Mouse (Mus musculus) G1E (cell line): ENCODE measurements around the gene Olfr155.

Experiments
- CTCF ChIP-seq: IDR thresholded peaks from 2 replicates; pipeline ENCODE4 v1.5.1; 2012; ENCODE audit warnings: low read depth, low read length, inconsistent platforms, mixed read lengths
- GATA1 ChIP-seq: IDR thresholded peaks from 2 replicates; pipeline ENCODE4 v1.6.1; 2012; ENCODE audit warnings: borderline replicate concordance, low read length, inconsistent platforms, mixed read lengths
- POLR2AphosphoS5 ChIP-seq: IDR thresholded peaks from 2 replicates; pipeline ENCODE4 v1.6.1; 2012; ENCODE audit warnings: low read depth, low read length, inconsistent platforms; ENCODE audit not compliant: insufficient replicate concordance
- TAL1 ChIP-seq: conservative IDR thresholded peaks from 2 replicates; pipeline ENCODE4 v1.6.1; 2012; ENCODE audit warnings: low read depth, low read length, inconsistent platforms, mixed read lengths

DNA sequence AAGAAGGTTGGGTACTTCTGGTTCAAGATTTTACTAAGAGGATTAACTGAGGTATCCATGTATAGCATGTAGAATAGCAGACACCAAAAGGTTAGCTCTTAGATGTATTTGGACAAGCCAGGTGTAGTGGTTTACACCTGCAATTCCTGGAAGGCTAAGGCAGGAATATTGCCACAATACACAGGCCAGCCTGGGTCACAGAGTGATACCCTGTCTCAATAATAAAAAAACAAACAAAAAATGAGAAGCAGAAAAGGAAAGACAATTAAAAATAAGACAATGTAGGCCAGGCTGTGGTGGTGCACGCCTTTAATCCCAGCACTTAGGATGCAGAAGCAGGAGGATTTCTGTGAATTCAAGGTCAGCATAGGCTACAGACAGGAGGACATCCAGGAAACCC, 25.9 kb downstream of the Olfr155 start:
- no peak for TF ChIP-seq CTCF
- TF ChIP-seq GATA1: no peak
- TF ChIP-seq POLR2AphosphoS5: no peak
- TF ChIP-seq TAL1: no peak
